Mouse (Mus musculus): ENCODE data around the gene Gm2115.
A peak's percentile ranks its signal among the peaks of the same experiment; 100 is the strongest.

Gene Gm2115

DNA sequence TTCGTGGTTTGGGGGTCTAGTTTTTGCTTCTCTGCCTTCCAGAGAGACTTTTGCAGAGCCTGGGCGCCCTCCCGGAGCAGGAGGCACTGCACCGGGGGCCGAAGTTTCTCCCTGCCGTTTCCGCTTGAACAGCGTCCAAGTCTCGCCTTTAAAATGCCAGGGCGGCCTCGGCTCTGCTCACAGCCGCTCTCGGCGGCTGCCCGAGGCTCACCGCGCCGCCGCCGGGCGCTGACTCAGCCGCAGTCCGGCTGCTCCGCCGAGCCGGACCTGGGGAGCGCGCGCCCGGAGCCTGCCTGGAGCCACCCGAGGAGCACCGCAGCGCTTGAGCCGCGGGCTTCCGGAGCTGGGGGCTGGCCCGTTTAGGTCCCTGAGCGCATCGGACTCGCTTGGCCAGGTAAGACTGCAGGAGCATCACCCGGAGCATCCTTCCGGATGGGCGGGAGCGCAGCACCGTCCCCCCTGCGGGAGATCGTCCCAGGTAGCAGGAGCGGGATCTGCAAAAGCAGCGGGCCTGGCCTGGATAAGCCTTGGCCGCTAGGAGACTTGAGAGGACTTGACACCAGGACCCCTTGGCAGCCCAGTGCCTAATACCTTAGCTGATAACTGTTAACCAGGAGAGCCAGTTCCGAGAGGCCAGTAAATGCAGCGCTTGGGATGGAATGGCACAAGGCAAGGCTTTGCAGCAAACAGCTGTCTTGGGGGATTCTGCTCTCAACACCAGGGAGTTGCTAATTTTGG lies at the start of gene Gm2115:
Gm2115 (plus strand) TSS at position 159 of the 738 bp plus-strand sequence.
- DNase-seq (ENCODE audit: low read depth, low spot score), result peak; percentile 17

GRCm38 (mm10) chr7:84483447-84484407 lies 45.0 kb upstream of the Gm2115 start:
- DNase-seq (ENCODE audit: low read depth, low spot score), result no peak

- DNase-seq (ENCODE audit: low read depth, low spot score), result no peak
Observed at GRCm38 (mm10) chr7:84486485-84486884, 42.3 kb upstream of the Gm2115 start.

- DNase-seq (ENCODE audit: low read depth, low spot score), result no peak
Observed at GRCm38 (mm10) chr7:84503163-84503562, 25.6 kb upstream of the Gm2115 start.

- DNase-seq (ENCODE audit: low read depth, low spot score), result no peak
Observed at GRCm38 (mm10) chr7:84518533-84519198, 10.1 kb upstream of the Gm2115 start.

GRCm38 (mm10) chr7:84521329-84521728 lies 7.4 kb upstream of the Gm2115 start:
- no peak for DNase-seq (ENCODE audit: low read depth, low spot score)

- no peak for DNase-seq (ENCODE audit: low read depth, low spot score)
Observed at GRCm38 (mm10) chr7:84522426-84522825, 6.3 kb upstream of the Gm2115 start.

DNA sequence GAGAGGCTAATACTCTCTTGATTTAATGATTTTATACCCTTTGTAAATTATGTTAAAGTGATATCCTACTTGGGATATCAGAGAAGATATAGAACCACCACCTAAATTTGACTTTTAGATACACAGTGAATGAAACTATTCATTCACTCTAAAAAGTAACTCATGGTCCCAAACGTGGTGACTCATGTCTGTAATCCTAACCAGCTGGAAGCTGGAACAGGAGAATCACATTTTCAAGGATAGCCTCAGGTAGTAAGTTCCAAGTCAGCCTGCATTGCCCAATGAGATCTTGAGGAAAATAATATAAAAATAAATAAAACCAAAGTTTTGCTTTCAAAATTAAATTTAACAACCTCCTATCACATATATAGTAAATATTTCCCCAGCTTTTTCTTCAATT lies 2.6 kb upstream of the Gm2115 start:
- DNase-seq (ENCODE audit: low read depth, low spot score), result no peak

DNA sequence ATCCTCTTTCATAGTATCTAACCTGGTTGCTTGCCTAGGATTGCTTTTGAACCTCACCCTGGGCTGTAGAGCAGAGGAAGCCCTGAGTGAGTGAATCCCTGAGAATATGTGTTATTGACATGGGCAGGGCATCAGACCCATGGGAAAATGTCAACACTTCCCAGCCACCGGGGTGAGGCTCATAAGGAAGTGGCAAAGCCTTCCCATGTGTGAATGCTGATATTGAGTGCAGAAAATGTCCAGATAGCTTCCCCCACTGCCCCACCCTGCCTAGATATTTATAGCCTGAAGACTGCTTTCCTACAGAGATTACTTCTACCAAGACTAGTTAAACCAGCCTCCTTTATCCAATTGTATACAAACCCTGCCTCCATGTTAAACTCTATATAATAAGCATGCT lies 4.0 kb downstream of the Gm2115 start:
- no peak for DNase-seq (ENCODE audit: low read depth, low spot score)

DNA sequence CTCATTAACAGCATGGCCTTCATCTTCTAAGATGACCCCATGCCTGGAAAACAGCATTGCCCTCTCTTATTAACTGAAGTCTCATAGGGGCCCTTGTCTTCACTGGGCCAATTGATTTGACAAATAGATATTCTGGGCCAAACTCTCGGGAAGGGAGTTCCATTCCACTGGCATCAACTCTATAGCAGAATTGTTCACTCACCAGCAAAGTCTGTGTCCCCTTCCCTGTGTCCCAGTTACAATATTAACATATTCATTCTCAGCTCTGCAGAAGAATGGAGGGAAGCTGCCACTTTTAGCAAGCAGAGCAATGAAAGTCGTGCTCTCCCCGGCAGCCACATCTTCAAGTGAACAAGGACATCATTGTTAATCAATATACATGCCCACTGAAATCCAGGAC lies 5.9 kb downstream of the Gm2115 start:
- DNase-seq (ENCODE audit: low read depth, low spot score), result no peak

- no peak for DNase-seq (ENCODE audit: low read depth, low spot score)
Observed at GRCm38 (mm10) chr7:84544946-84545345, 16.2 kb downstream of the Gm2115 start.

DNA sequence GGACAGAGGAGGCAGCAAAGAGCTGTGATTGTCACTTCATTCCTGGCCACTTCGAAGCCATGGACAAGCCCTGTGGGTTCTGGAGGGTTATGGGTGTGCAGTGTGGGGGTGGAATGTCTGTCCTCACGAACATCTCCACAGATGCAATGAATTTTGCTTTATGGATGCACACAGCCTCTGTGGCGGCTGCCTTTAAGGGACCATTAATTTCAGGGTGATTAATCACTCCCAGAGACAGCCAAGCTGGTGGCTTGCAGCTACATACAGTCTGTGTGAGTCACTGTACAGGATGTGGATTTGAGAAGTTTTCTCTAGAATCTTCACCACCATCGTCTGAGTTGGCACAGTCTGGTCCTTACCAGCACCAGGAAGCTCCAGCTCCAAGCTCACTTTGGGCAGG lies 17.9 kb downstream of the Gm2115 start:
- no peak for DNase-seq (ENCODE audit: low read depth, low spot score)

DNA sequence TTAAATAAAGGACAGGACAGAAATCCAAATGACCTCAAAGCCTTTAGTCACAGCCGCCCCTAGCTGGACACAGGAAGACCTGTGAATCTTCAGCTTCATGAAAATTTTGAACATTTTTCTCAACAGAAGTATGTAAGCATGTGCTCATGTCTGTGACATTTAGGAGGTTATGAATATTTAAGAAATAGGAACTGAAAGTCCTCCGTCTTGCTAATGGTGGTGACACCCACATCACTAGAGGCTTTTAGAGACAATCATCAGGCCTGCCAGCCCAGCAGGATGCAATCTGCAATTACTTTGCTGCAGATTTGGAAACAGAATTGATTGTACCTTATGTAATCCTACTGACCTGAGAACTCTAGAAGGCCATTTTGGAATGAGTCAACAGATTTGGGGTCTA lies 22.7 kb downstream of the Gm2115 start:
- no peak for DNase-seq (ENCODE audit: low read depth, low spot score)

DNA sequence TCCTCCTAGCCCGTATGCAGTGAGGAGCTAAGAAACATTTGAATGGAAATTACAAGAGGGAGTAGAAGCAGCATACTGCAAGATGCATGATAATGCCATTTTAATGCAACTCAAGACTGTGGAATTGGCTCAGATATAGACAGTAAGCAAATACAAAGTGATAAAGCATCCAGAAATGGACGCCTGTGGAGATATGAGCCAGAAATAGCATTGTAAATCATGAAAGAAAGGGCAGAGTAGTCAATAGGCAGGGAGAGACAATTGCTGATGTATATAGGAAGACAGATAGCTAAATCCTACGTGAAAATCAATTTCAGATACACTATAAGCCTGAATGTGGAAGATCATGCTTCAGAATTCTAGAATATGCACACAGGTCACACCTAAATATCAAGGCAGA lies 26.5 kb downstream of the Gm2115 start:
- DNase-seq (ENCODE audit: low read depth, low spot score), result no peak

GRCm38 (mm10) chr7:84557332-84557731 lies 28.6 kb downstream of the Gm2115 start:
- peak; percentile 8 for DNase-seq (ENCODE audit: low read depth, low spot score)

DNA sequence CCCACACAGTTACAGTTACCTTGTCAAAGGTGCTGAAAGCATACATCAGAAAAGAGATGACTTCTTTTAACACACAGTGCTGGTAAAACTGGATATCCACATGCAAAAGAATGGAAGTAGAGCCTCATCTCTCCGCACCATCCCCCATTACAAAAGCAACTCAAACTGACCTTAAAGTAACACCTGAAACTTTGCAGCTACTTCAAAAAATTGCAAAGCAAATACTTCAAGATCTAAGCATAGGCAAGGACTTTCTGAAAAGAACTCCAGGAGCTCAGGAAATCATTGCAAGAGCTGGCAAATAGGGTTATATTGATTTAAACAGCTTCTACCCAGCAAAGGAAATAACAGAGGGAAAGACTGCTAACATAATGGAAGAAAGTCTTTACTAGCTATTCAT lies 31.7 kb downstream of the Gm2115 start:
- DNase-seq (ENCODE audit: low read depth, low spot score), result no peak

DNA sequence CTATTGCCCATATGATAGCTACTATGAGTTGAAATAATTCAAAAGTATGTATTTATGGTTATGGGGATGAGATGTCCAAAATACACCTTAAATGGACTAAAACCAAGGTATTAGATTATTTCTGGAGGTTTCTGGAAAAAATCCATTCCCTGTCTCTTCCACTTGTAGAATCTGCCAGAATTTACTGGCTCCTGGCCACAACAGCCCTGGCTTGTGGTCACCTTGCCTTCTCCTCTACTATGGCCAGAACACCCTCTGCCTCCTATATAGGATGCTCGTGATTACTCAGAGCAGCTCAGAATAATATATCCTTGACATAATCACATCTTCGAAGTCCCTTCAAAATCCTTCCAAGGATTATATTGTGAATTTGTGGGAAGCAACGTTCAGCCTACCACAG lies 35.5 kb downstream of the Gm2115 start:
- no peak for DNase-seq (ENCODE audit: low read depth, low spot score)

GRCm38 (mm10) chr7:84566200-84566599 lies 37.4 kb downstream of the Gm2115 start:
- DNase-seq (ENCODE audit: low read depth, low spot score), result no peak

- no peak for DNase-seq (ENCODE audit: low read depth, low spot score)
Observed at GRCm38 (mm10) chr7:84577034-84577433, 48.3 kb downstream of the Gm2115 start.

DNA sequence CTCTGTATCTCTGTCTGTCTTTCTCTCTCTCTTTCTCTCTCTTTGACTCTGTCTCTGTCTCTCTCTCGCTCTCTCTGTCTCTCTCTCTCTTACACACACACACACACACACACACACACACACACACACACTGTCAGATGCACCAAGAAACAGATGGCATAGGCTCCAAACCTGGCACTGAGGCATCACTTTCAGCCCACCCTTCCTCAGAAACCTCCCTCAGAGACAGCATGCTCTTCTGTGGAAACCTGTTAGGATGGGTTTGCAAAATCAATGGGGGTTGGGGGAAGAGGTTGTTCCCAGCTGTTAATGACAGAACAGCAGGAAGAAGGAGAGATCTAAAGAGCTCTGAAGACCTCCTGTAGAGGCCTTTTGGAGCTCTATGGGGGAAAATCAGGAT lies 50.1 kb downstream of the Gm2115 start:
- DNase-seq (ENCODE audit: low read depth, low spot score), result no peak

GRCm38 (mm10) chr7:84579769-84580168 lies 51.0 kb downstream of the Gm2115 start:
- DNase-seq (ENCODE audit: low read depth, low spot score), result no peak

GRCm38 (mm10) chr7:84585086-84585485 lies 56.3 kb downstream of the Gm2115 start:
- no peak for DNase-seq (ENCODE audit: low read depth, low spot score)
